Mouse (Mus musculus): ENCODE measurements around the gene Meis1.

Gene Meis1

DNA sequence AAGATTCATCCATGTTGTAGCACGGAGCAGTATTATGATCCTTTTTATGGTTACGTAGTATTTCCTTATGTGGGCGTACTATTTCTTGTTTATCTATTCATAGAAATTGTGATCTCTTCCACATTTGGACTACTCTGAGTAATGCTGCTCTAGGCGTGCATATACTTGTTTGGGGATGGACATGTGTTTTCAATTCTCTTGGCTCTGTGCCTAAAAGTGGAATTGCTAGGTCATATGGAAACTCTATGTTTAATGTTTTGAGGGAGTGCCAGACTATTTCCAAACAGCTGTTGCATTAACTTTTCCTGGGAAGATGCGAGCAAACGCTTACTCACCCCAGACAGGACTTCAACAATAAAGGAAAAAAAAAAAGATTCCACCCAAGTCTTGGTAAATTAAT is 173.3 kb downstream of the Meis1 start:
- in situ Hi-C loops (cut with MboI, MseI): no loop called here

DNA sequence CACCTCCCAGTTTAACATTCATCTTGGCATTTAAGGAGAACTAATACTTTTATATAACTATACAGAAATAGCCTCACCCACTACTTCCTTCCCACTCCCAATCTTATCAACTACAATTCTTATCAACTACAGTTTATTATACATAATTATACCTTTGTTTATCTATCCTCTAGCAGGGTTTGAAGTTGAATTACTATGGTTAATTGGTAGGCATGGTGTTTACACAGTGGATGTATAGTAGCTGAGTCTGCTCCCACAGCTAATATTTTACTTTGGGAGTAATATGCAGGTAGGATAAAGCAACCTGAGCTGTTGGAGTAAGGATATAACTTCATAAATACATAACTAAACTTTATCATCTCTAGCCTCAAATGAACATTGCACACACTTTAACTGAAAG is 188.7 kb downstream of the Meis1 start:
- in situ Hi-C loops (cut with MboI, MseI): no loop called here
